Mouse (Mus musculus): ENCODE measurements at regions not wholly inside any gene's neighbourhood (a gene's known extent, or its start where the extent isn't known, plus 50 kb on each side); places are given as distances from the start of the nearest gene placed in this dataset.

DNA sequence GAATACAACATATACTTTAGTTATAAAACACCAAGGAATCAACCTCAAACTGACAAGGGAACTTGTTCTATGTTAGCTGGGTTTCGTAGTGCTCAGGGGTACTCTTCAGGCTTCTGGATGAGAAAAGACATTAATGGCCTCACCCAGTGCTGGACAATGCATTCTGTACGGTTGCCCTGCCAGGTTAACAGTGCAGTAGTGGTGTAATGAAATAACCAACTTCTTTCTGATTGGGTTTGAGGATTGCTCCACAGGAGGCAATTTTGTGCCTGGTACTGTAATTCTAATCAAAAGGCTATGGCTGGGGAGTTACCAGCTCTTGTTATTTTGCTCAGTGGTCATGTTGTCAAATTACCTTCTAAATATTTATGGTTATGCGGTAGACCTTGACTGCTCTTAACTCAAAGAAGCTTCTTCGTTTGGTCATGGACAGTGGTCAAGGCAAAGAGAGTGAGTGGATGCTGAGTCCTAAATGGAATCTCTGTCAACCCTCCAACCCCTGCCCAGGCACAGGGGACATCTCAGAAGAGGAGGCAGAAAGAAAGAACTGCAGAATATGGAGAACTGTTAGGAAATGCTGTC, 158.8 kb upstream of the B3gat2 start:
- DNase-seq (ENCODE audit: low spot score in 2 of 2): no peak

DNA sequence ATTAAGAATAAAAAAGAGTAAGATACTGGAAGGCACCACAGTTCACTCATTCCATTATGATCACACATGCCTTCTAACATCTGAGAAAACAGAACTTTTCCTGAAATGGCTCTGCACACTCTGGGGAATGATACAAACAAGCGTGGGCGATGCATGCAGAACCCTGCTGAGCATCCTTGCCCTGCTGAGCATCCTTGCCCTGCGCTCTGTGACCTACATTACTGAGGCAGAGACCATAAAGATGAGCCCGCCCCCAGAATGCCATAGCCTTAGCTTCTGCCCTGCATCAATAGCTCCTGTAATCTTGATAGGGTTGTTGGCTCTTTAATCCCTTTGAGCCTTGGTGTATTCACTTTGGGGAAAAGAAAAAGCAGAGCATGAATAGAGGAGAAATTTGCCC, 132.2 kb upstream of the B3gat2 start:
- DNase-seq (ENCODE audit: low spot score in 2 of 2): peak; percentile 5 to 49

DNA sequence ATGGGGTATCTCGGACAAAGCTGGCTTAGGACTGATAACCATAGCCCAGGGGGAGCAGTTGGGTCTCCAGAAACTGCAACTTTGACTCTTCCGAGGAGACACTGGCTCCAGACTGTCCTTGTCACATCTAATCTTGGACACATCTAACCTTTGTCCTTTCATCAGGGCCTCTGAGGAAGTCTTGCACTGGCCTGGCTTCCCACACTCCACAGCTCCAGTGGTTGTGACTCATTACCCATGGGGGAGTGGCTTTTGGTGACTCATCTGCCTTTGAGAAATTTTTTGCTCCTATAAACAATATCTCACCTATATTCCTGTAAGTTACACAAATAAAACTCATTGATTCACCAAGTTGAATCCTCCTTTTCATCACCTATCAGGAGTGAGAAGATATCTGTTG, 116.5 kb upstream of the B3gat2 start:
- no peak for DNase-seq (ENCODE audit: low spot score in 2 of 2)

- DNase-seq (ENCODE audit: low spot score in 2 of 2): no peak
Observed at GRCm38 (mm10) chr1:23648875-23649506, 112.6 kb upstream of the B3gat2 start.

DNA sequence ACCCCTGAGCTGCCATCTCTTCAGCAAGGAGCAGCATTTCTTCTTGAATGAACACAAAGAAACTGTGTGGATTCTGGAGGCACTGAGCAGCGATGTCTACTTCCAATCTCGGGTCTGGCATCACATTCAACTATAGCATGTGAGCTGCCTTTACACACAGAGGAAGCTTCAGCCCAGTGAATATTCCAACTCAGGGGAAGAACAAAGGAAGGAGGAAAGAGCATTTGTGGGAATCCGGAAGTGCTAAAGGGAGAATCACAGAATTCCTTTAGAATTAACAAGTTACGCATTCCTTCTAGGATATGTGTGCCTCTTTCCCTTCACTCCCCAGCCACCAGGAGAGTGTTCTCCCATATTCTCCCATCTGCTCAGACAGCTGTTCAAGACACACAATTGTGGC, 111.7 kb upstream of the B3gat2 start:
- peak; percentile 18 to 57 for DNase-seq (ENCODE audit: low spot score in 2 of 2)

DNA sequence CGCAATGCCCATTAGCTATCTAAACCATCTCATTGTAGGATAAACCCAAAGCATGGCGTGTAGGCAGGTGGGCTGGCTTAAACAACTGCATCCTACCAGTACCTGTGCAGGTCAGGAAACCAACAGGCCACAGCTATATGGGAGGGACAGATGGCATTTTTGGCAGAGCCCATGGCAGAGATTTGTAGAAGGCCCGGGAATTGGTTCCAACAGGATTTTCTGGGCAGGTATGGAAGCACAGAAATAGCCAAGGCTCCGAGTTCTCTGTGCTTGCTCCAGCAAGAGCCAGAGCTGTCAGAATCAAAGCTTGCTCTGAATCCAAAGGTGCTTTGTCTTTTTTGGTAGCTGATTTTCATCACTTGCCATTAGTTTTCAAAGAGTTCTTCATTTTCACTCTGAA, 107.9 kb upstream of the B3gat2 start:
- DNase-seq (ENCODE audit: low spot score in 2 of 2): no peak

- no peak for DNase-seq (ENCODE audit: low spot score in 2 of 2)
Observed at GRCm38 (mm10) chr1:23655768-23656167, 105.8 kb upstream of the B3gat2 start.

- DNase-seq (ENCODE audit: low spot score in 2 of 2): peak; percentile 38 to 75
Observed at GRCm38 (mm10) chr1:23656302-23656701, 105.3 kb upstream of the B3gat2 start.

- no peak for DNase-seq (ENCODE audit: low spot score in 2 of 2)
Observed at GRCm38 (mm10) chr1:23656718-23657117, 104.8 kb upstream of the B3gat2 start.

DNA sequence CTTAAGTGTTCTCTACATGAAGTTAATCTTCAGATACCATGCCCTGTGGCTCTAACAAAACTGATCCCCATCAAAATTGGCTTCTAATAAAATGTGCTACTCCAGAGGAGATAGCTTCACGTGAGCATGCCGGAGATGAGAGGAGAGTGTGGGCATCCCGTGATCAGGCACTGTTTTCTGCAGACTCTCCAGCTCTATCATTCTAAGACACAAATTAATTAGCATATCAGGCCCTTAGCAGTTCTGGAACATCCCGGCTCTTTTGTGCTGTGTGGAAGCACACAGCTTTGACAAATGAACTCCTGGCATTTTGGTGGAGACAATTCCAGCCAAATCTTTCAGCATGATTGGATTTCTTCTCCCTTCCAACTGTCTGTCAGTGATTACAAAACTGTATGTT, 91.0 kb upstream of the B3gat2 start:
- no peak for DNase-seq (ENCODE audit: low spot score in 2 of 2)

DNA sequence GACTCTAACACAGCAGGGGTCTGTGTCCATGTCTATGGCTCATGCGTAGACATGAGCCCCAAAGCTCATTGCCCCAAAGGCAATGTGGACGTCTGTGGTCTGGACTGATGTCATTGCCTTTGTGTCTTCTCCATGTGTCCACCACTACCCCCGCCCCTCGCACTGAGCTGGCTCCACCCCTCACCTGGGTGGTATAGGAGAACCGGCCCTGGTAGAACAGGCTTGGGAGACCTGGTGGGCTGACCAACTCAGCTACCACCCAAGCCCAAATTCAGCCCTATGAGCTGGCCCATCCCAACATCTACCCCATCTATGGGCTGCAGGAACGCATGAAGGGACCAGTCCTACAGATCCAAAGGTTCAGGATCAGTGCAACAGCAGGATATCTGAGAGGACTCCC, 87.2 kb upstream of the B3gat2 start:
- no peak for DNase-seq (ENCODE audit: low spot score in 2 of 2)

- no peak for DNase-seq (ENCODE audit: low spot score in 2 of 2)
Observed at GRCm38 (mm10) chr1:23676301-23676700, 85.3 kb upstream of the B3gat2 start.

GRCm38 (mm10) chr1:23689398-23689797, 72.2 kb upstream of the B3gat2 start:
- no peak for DNase-seq (ENCODE audit: low spot score in 2 of 2)

DNA sequence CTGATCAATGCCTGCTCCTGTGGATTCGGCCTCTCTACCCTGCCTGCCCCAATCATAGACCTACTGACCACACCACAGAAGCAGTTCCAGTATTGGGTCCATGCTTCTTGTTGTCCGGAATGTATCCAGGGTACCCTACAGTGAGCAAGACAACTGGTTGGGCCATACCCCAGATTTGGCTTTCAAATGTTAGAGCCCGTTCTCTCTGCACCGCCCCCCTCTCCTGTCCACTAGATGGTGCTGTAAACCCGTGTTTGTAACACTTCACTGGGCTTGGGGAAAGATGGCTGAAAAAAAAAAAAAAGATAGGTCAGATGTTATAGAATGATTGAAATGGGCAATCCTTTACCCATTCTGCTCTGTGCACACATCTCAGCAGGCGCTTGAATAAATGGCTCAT, 56.1 kb upstream of the B3gat2 start:
- DNase-seq (ENCODE audit: low spot score in 2 of 2): peak; percentile 32 to 77

GRCm38 (mm10) chr1:23706450-23706849, 55.1 kb upstream of the B3gat2 start:
- no peak for DNase-seq (ENCODE audit: low spot score in 2 of 2)

Measured in layer of hippocampus, adult 18-20 months (tissue).